Mouse (Mus musculus) megakaryocyte, embryonic 14.5 days (primary cell): ENCODE results near the gene Dlx5.

ENCODE experiments used
- FLI1 ChIP-seq: IDR thresholded peaks from 2 replicates; pipeline ENCODE4 v1.6.1; 2012; ENCODE audit warnings: low read length, inconsistent platforms, mixed read lengths
- GATA1 ChIP-seq: IDR thresholded peaks from 3 replicates; pipeline ENCODE4 v1.6.1; 2012; ENCODE audit warnings: mixed read lengths, low read length, inconsistent platforms, borderline replicate concordance

DNA sequence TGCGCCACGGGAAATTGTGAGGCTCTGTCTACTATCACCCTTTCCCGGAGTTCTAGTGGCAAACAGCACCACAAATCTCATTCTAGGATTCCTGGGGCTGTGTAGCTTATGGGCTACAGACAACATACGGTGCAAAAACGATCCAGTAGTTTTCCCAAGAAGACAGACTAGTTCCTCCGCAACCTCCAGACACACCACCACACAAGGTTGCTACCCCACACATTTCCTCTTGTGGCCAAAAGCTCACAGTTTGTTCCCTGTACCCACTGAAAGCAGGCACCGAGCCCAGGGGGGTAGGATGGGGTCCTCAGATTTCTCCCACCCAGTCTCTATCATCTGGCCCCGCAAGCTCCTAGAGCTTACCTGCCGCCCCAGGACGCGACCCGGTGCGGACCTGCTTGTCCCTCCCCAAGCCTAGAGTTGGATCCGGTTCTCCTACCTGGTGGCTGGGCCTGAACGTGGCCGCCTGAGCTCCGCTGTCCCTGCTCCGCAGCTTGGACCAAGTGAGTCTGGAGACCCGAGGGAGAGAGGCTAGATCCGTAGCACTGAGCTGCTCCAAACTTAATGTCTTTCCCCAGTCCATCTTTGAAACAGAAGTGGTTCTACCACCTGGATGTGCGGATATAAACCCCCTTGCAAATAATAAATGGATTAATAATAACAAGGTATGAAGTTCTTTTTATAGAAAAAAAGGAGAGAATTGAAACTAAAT is 20.6 kb downstream of the Dlx5 start:
- no peak for TF ChIP-seq GATA1
- no peak for TF ChIP-seq FLI1
